Mouse (Mus musculus) thymus, adult 2 months (tissue): ENCODE results near the gene Icos.

Experiments used
- CTCF ChIP-seq: fragments of 200-500 bp; IDR thresholded peaks from 2 replicates; pipeline ENCODE4 v1.5.1; 2012; ENCODE audit warnings: mild to moderate bottlenecking, control low read depth, low read length, moderate library complexity, borderline replicate concordance; ENCODE audit not compliant: control insufficient read depth, poor library complexity, insufficient read depth; ENCODE audit errors: extremely low read depth
- POLR2A ChIP-seq: fragments of 200-500 bp; IDR thresholded peaks from 2 replicates; pipeline ENCODE4 v1.6.1; 2012; ENCODE audit warnings: mild to moderate bottlenecking, low read length, control low read depth, moderate library complexity; ENCODE audit not compliant: control insufficient read depth, poor library complexity, insufficient read depth; ENCODE audit errors: extremely low read depth

GRCm38 (mm10) chr1:60955186-60955585 lies 22.5 kb upstream of the Icos start:
- TF ChIP-seq POLR2A = no peak
- no peak for TF ChIP-seq CTCF
